Mouse (Mus musculus): ENCODE data around the gene Naa15. TPM values are rescaled to one million over a fixed set of nuclear protein-coding genes. Genes with fewer than 3 reads are reported as not detected.
"Not testable (repeated sequence)": the region's sequence is repeated elsewhere in the genome, so short reads cannot be mapped to it uniquely, and the experiment has no call there.

The Naa15 gene
- polyA plus RNA-seq, 1 experiment from 2014 or later: 37.3 TPM

DNA sequence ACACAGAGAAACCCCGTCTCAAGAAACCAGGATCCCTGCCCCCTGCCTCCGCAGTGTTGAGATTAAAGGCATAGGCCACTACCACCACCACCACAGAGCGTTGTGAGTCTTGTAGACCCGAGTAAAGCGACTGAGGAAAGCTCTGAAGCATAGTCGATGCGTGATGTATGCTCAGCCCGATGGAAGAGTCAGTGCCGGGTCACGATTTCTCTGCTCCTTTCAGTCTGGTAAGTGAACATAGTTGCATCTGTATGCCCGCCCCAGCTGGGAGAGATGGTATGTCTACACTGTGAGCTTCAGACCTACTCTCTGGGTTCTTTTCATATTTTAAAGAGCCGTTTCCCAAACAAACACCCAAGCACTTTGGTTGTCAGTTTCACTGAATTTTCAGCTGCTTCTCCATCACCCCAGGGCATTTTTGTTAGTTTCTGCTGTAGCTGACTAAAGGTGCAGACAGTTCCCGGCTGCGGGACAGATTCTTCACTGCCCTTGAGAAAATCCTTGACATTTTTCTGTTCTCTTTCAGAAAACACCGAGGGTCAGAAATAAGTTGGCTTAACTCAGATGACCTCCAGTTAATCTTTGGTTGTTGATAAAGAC lies 17.1 kb upstream of the Naa15 start:
- no peak overlapping the region for H3K9ac ChIP-seq (ENCODE audit: low read length)
- no peak for ATAC-seq (replicated peaks; ENCODE audit: low FRiP score, low TSS enrichment, low read depth)
- no peak overlapping the region for H3K4me3 ChIP-seq (ENCODE audit: low read depth, low read length)
- no peaks in the 10 kb centered on the region for H3K9me3 ChIP-seq (ENCODE audit: control insufficient read depth, low read length)
- no peak overlapping the region for H3K4me2 ChIP-seq (ENCODE audit: low read length)
- DNase-seq (ENCODE audit: low spot score): no peak
- 59% methylated on average over 15 of the region's 15 CpGs for WGBS
- no peaks in the 10 kb centered on the region for H3K36me3 ChIP-seq (ENCODE audit: control insufficient read depth, insufficient read depth, low read length)
- H3K27ac ChIP-seq (ENCODE audit: low read depth): no peak overlapping the region
- H3K4me1 ChIP-seq (replicated peaks; ENCODE audit: control insufficient read depth, insufficient read depth, low read length): 0 out of 2 replicates have a peak, but pooled peaks cover 2% of the 10 kb centered on the region
- peaks cover 18% of the 10 kb centered on the region; the same call in 1 of the 2 replicates for H3K27me3 ChIP-seq (replicated peaks; ENCODE audit: control insufficient read depth, insufficient read depth, low read length)

DNA sequence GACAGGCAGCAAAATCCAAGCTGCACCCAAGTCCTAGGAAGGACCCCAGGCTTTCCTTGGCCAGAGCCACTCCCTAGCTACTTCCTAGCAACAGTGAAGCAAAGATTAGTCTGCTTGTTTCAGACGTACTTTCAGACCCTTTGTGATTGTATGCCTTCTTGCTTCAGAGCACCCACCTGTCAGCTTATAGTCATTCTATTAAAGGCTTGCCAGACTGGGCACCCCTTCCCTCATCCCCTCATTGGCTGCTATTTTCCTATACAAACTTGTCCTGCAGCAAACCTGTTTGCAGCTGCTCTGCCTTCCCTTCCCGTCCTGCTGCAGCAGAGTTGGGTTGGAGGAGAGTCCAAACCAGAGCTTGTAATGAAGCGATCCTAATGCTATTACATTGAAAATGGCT lies 16.3 kb upstream of the Naa15 start:
- Histone ChIP-seq H3K27ac (ENCODE audit: low read depth) (no peak overlapping the region), H3K9me3 (ENCODE audit: control insufficient read depth, low read length) (no peaks in the 10 kb centered on the region), H3K27me3 (replicated peaks; ENCODE audit: control insufficient read depth, insufficient read depth, low read length) (peaks cover 18% of the 10 kb centered on the region; the same call in 1 of the 2 replicates), H3K4me1 (replicated peaks; ENCODE audit: control insufficient read depth, insufficient read depth, low read length) (0 out of 2 replicates have a peak, but pooled peaks cover 2% of the 10 kb centered on the region), H3K9ac (ENCODE audit: low read length) (no peak overlapping the region), H3K4me2 (ENCODE audit: low read length) (no peak overlapping the region), H3K36me3 (ENCODE audit: control insufficient read depth, insufficient read depth, low read length) (peaks cover 6% of the 10 kb centered on the region), H3K4me3 (ENCODE audit: low read depth, low read length) (no peak overlapping the region)
- DNase-seq (ENCODE audit: low spot score) (no peak), ATAC-seq (replicated peaks; ENCODE audit: low FRiP score, low TSS enrichment, low read depth) (no peak)
- WGBS: 22% methylated on average over 3 of the region's 3 CpGs

DNA sequence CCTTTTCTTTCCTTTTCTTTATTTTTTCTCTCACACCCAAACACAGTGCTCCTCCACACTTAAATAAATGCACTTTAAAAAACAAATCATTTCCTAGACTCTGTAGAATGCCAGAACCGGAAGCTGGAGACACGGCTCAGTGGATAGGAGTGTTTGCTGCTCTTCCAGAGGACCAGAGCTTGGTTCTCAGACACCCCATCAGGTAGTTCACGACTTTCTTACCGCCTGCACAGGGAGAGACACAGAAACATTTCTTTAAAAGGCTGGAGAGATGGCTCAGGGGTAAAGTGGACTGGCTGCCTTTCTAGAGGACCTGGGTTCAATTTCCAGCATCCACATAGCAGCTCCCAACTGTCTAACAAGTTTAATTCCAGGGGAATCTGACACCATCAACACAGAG lies 15.4 kb upstream of the Naa15 start:
- ATAC-seq (replicated peaks; ENCODE audit: low FRiP score, low TSS enrichment, low read depth) (no peak), DNase-seq (ENCODE audit: low spot score) (no peak)
- Histone ChIP-seq H3K9ac (ENCODE audit: low read length) (no peak overlapping the region), H3K4me2 (ENCODE audit: low read length) (no peak overlapping the region), H3K27me3 (replicated peaks; ENCODE audit: control insufficient read depth, insufficient read depth, low read length) (peaks cover 18% of the 10 kb centered on the region; the same call in 1 of the 2 replicates), H3K27ac (ENCODE audit: low read depth) (no peak overlapping the region), H3K4me1 (replicated peaks; ENCODE audit: control insufficient read depth, insufficient read depth, low read length) (0 out of 2 replicates have a peak, but pooled peaks cover 2% of the 10 kb centered on the region), H3K36me3 (ENCODE audit: control insufficient read depth, insufficient read depth, low read length) (peaks cover 14% of the 10 kb centered on the region), H3K9me3 (ENCODE audit: control insufficient read depth, low read length) (no peaks in the 10 kb centered on the region), H3K4me3 (ENCODE audit: low read depth, low read length) (no peak overlapping the region)
- 48% methylated on average over 4 of the region's 4 CpGs for WGBS

DNA sequence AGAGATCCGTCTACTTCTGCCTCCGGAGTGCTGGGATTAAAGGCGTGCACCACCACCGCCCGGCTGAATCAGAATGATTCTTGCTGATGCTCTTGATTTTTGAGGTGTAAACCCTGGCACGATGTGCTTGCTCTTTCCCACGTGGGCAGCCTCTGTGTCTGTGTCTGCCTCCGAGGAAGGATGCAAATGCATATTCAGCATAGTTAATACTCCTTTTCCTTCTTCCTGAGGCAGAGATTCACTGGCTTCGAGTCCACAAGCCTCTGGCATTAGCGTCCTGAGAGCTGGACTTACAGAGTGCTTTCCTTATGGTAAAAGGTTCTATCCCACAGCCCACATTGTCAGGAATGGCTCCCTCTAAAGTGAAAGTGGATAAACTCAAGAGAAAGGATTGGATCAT lies 14.3 kb upstream of the Naa15 start:
- DNase-seq (ENCODE audit: low spot score): no peak
- Histone ChIP-seq H3K4me3 (ENCODE audit: low read depth, low read length) (no peak overlapping the region), H3K9ac (ENCODE audit: low read length) (no peak overlapping the region), H3K27me3 (replicated peaks; ENCODE audit: control insufficient read depth, insufficient read depth, low read length) (peaks cover 14% of the 10 kb centered on the region; the same call in 1 of the 2 replicates), H3K4me2 (ENCODE audit: low read length) (no peak overlapping the region), H3K4me1 (replicated peaks; ENCODE audit: control insufficient read depth, insufficient read depth, low read length) (0 out of 2 replicates have a peak, but pooled peaks cover 2% of the 10 kb centered on the region), H3K27ac (ENCODE audit: low read depth) (no peak overlapping the region), H3K9me3 (ENCODE audit: control insufficient read depth, low read length) (no peaks in the 10 kb centered on the region), H3K36me3 (ENCODE audit: control insufficient read depth, insufficient read depth, low read length) (peaks cover 22% of the 10 kb centered on the region)
- ATAC-seq (replicated peaks; ENCODE audit: low FRiP score, low TSS enrichment, low read depth): no peak
- 78% methylated on average over 10 of the region's 10 CpGs for WGBS

DNA sequence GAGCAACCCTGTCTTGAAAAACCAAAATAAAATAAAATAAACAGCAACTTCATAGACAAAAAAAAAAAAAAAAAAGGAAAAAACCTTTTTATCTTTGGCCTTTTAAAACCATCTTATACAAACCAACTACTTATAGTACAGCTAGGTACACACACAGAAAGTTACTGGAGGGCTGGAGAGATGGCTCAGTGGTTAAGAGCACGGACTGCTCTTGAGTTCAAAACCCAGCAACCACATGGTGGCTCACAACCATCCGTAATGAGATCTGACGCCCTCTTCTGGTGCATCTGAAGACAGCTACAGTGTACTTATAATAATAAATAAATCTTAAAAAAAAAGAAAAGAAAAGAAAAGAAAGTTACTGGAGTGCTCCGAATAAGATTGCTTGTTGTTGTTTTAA lies 12.9 kb upstream of the Naa15 start:
- DNase-seq (ENCODE audit: low spot score): not testable (repeated sequence)
- 68% methylated on average over 4 of the region's 4 CpGs for WGBS

DNA sequence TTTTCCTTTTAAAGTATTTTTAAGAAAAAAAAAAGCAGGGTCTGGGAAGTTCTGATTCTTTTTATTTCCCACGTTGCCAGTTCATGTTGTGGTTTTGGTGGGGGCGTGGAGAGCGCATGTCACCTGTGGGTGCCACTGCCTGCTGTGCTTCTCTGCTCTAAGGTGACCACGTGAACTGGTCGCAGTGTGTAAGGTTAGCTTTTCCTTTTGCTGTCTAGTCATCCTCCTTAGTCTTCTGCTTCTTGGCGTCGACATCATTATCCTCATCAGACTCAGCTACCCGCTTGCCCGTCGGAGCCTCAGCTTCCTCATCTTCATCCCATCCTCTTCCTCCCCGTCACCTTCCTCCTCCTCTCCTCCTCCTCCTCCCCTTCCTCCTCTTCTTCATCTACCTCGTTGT lies 12.3 kb upstream of the Naa15 start:
- Histone ChIP-seq H3K4me3 (ENCODE audit: low read depth, low read length) (no peak overlapping the region), H3K36me3 (ENCODE audit: control insufficient read depth, insufficient read depth, low read length) (peaks cover 35% of the 10 kb centered on the region), H3K4me2 (ENCODE audit: low read length) (no peak overlapping the region), H3K9ac (ENCODE audit: low read length) (no peak overlapping the region), H3K9me3 (ENCODE audit: control insufficient read depth, low read length) (no peaks in the 10 kb centered on the region), H3K4me1 (replicated peaks; ENCODE audit: control insufficient read depth, insufficient read depth, low read length) (peaks cover 2% of the 10 kb centered on the region), H3K27me3 (replicated peaks; ENCODE audit: control insufficient read depth, insufficient read depth, low read length) (0 out of 2 replicates have a peak, but pooled peaks cover 5% of the 10 kb centered on the region), H3K27ac (ENCODE audit: low read depth) (no peak overlapping the region)
- WGBS: 93% methylated on average over 12 of the region's 12 CpGs
- ATAC-seq (replicated peaks; ENCODE audit: low FRiP score, low TSS enrichment, low read depth) (no peak), DNase-seq (ENCODE audit: low spot score) (no peak)

More for the DNA sequence above, 12.9 kb upstream of the Naa15 start:
- not testable (repeated sequence) for H3K27me3 ChIP-seq (replicated peaks; ENCODE audit: control insufficient read depth, insufficient read depth, low read length); H3K4me1 ChIP-seq (replicated peaks; ENCODE audit: control insufficient read depth, insufficient read depth, low read length); H3K9me3 ChIP-seq (ENCODE audit: control insufficient read depth, low read length); H3K4me3 ChIP-seq (ENCODE audit: low read depth, low read length); H3K4me2 ChIP-seq (ENCODE audit: low read length); H3K27ac ChIP-seq (ENCODE audit: low read depth); H3K9ac ChIP-seq (ENCODE audit: low read length); ATAC-seq (replicated peaks; ENCODE audit: low FRiP score, low TSS enrichment, low read depth)
- peaks cover 35% of the 10 kb centered on the region for H3K36me3 ChIP-seq (ENCODE audit: control insufficient read depth, insufficient read depth, low read length)

DNA sequence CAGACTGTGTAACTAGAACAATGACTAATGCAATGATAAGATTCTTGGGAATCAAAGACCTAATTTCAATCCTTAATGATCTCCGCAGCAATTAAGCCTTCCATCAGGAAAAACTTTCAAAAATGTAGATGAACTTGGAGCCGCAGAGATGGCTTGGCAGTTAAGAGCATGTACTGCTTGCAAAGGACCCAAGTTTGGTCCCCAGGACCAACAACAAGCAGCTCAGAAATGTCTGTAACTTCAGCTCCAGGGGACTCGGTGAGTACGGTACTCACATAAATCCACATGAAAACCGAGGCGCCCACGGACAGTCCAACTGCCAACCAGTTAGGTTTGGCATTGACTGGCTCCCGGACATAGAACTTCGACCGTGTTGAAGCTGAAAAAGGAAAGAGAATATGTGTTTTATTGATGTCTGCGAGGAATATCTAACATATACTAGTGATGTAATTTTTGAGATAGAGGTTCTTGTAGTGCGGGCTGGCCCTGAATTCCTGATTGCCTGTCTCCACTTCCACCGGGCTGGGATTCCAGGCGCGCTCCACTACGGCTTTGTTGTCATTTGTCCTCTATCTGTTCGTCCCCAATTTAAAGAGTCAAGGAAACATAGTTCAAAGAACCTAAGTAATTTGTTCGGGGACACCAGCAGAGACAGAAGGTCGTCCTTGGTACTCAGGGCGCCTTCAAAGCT lies 6.9 kb upstream of the Naa15 start:
- DNase-seq (ENCODE audit: low spot score) (no peak), ATAC-seq (replicated peaks; ENCODE audit: low FRiP score, low TSS enrichment, low read depth) (peak; percentile 21; the same call in 1 of the 2 replicates)
- H3K4me2 ChIP-seq (ENCODE audit: low read length): peak overlapping the region; percentile 72
- peaks cover 7% of the 10 kb centered on the region for H3K4me1 ChIP-seq (replicated peaks; ENCODE audit: control insufficient read depth, insufficient read depth, low read length)
- H3K27me3 ChIP-seq (replicated peaks; ENCODE audit: control insufficient read depth, insufficient read depth, low read length): no peaks in the 10 kb centered on the region
- WGBS: 19% methylated on average over 20 of the region's 20 CpGs
- peak overlapping the region; percentile 94 for H3K9ac ChIP-seq (ENCODE audit: low read length)
- peak overlapping the region; percentile 94 for H3K27ac ChIP-seq (ENCODE audit: low read depth)
- peaks cover 35% of the 10 kb centered on the region for H3K36me3 ChIP-seq (ENCODE audit: control insufficient read depth, insufficient read depth, low read length)
- peak overlapping the region; percentile 95 for H3K4me3 ChIP-seq (ENCODE audit: low read depth, low read length)
- no peaks in the 10 kb centered on the region for H3K9me3 ChIP-seq (ENCODE audit: control insufficient read depth, low read length)

DNA sequence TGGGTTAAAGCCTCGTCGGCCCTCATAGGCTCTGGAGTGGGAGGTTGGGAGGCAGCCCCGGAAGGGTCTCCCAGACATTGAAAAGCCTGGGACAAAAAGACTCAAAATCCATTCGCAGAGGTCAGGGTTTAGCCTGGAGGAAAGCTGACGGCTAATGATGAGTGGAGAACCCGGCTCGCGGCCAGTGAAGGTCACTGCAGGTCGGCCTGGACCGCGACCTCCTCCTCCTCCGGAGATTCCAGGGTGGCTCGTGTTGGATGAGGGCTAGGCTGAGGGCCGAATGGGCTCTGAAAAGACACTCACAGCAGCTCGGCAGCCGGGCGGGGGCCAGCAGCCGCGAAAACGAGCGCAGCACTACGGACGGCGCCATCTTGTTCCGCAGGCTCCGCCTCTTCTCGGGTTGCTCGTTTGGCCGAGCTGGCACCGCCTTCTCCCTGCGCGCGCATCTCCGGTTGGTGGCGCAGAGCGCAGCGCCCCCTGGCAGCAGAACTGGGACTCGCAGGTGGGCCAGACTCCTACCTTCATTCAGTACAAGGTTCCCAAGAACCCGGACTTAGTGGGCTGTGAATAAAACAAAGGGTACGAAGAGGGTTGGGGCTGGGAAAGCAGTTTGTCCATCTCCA lies 6.3 kb upstream of the Naa15 start, which contains the start of gene Ndufc1:
TSS of gene Ndufc1 (minus strand) at position 428 of the 623 bp plus-strand sequence.
- Histone ChIP-seq H3K4me2 (ENCODE audit: low read length) (peak within 1 kb of the TSS; percentile 72), H3K4me3 (ENCODE audit: low read depth, low read length) (peak within 1 kb of the TSS; percentile 95), H3K27ac (ENCODE audit: low read depth) (peak within 1 kb of the TSS; percentile 94), H3K9ac (ENCODE audit: low read length) (peak within 1 kb of the TSS; percentile 94), H3K4me1 (replicated peaks; ENCODE audit: control insufficient read depth, insufficient read depth, low read length) (peaks cover 7% of the 10 kb centered on the region), H3K36me3 (ENCODE audit: control insufficient read depth, insufficient read depth, low read length) (peaks cover 28% of the 10 kb centered on the region), H3K27me3 (replicated peaks; ENCODE audit: control insufficient read depth, insufficient read depth, low read length) (no peaks in the 10 kb centered on the region), H3K9me3 (ENCODE audit: control insufficient read depth, low read length) (no peaks in the 10 kb centered on the region)
- DNase-seq (ENCODE audit: low spot score): peak; percentile 100
- under 1% methylated on average over 40 of the region's 40 CpGs for WGBS
- ATAC-seq (replicated peaks; ENCODE audit: low FRiP score, low TSS enrichment, low read depth): peak; percentile 90

Measured in intestine, embryonic 14.5 days (tissue).